Mouse (Mus musculus) liver, embryonic 13.5 days (tissue): ENCODE measurements around the gene Cdiptos. TPM values are rescaled to one million over a fixed set of nuclear protein-coding genes. Genes with fewer than 3 reads are reported as not detected.
A peak's percentile ranks its signal among the peaks of the same experiment; 100 is the strongest.

Experiments
- ATAC-seq: fragments of 200-750 bp; cut with Nextera tagmentation; 2 replicates; pipeline ENCODE4 v1.8.0; 2017; ENCODE audit warnings: low read depth, mild to moderate bottlenecking, moderate number of reproducible peaks, moderate library complexity
- DNase-seq: peaks from one replicate; pipeline ENCODE4 v3.0.0; 2022
- H3K27ac ChIP-seq: fragments of 300-500 bp; sonication (generic); 2 replicates; pipeline ENCODE4 v1.5.1; 2015; ENCODE audit warnings: moderate library complexity, mild to moderate bottlenecking, inconsistent platforms
- H3K27me3 ChIP-seq: fragments of 300-500 bp; sonication (generic); 2 replicates; pipeline ENCODE4 v1.6.1; 2015; ENCODE audit warnings: mild to moderate bottlenecking, inconsistent platforms
- H3K36me3 ChIP-seq: fragments of 300-500 bp; sonication (generic); 2 replicates; pipeline ENCODE4 v1.6.1; 2015; ENCODE audit warnings: mild to moderate bottlenecking, inconsistent platforms
- H3K4me1 ChIP-seq: fragments of 300-500 bp; sonication (generic); replicated peaks from 2 replicates; pipeline ENCODE4 v1.6.1; 2015; ENCODE audit warnings: inconsistent platforms
- H3K4me2 ChIP-seq: fragments of 300-500 bp; sonication (generic); 2 replicates; pipeline ENCODE4 v1.6.1; 2015; ENCODE audit warnings: inconsistent platforms, mild to moderate bottlenecking, moderate library complexity
- H3K4me3 ChIP-seq: fragments of 300-500 bp; sonication (generic); replicated peaks from 2 replicates; pipeline ENCODE4 v1.5.1; 2015; ENCODE audit warnings: mild to moderate bottlenecking, inconsistent platforms
- H3K9ac ChIP-seq: fragments of 300-500 bp; sonication (generic); 2 replicates; pipeline ENCODE4 v1.6.1; 2015; ENCODE audit warnings: mild to moderate bottlenecking, inconsistent platforms
- H3K9me3 ChIP-seq: fragments of 300-500 bp; sonication (generic); replicated peaks from 2 replicates; pipeline ENCODE4 v1.6.1; 2016; ENCODE audit warnings: inconsistent platforms
- WGBS: fragments of 180-500 bp; shearing (Covaris S2); methylation state at CpG from one replicate; pipeline ENCODE4 v1.1.7; 2015; ENCODE audit not compliant: insufficient replicate concordance; 5-methylcytosine and 5-hydroxymethylcytosine counted together
- polyA plus RNA-seq: library from polyadenylated mRNA; unstranded; fragments of >200 nt; fragmentation: Nextera tagmentation; extraction: Ambion mirVana; gene quantifications from 2 replicates; pipeline ENCODE4 v1.2.1, GENCODE M21; 2015

Gene Cdiptos
- polyA plus RNA-seq, 1 experiment from 2014 or later = 0.65 TPM

DNA sequence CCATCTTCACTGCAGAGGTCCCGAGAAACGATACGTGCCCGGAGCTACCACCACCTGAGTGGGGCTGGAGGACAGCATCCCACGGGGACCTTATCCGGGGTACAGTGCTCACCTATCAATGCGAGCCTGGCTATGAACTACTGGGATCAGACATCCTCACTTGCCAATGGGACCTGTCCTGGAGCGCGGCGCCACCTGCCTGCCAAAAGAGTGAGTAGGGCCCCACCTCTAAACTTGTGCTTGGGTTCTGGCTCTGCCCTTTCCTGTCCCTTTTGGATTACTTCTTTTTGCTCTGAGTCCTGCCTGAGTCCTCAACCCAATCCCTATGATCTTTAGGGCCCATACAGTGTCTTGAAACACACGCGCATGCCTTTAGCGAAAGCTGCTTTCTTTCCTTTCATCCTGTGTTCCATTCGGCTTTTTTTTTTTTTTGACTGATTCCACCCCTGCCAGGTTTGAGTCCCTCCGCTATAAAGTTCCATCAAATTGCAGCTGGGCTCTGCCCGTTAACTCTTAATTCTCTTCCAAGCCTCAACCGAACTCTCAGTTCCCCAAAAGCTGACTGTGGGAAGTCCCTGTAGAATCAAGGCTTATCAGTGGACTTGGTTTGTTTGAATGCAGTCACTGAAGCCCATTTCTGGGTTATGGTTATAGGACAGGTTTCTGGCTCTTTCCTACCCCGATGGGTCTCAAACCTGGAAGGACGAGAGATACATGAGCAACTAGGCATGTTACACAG lies 12.2 kb downstream of the Cdiptos start:
- Histone ChIP-seq H3K4me3 (no peak overlapping the region), H3K9me3 (no peaks in the 10 kb centered on the region), H3K9ac (no peak overlapping the region), H3K27ac (no peak overlapping the region), H3K4me2 (no peak overlapping the region), H3K27me3 (peaks cover 21% of the 10 kb centered on the region), H3K36me3 (no peaks in the 10 kb centered on the region), H3K4me1 (no peaks in the 10 kb centered on the region)
- no peak for ATAC-seq
- no peak for DNase-seq
- WGBS = 37% methylated on average over 19 of the region's 19 CpGs

- Histone ChIP-seq H3K4me1 (no peaks in the 10 kb centered on the region), H3K27me3 (peaks cover 21% of the 10 kb centered on the region), H3K9ac (no peak overlapping the region), H3K9me3 (no peaks in the 10 kb centered on the region), H3K36me3 (no peaks in the 10 kb centered on the region), H3K4me2 (no peak overlapping the region), H3K4me3 (no peak overlapping the region), H3K27ac (no peak overlapping the region)
- DNase-seq (no peak), ATAC-seq (no peak)
- 71% methylated on average over 4 of the region's 4 CpGs for WGBS
Measured at GRCm38 (mm10) chr7:126961965-126962364, 13.9 kb downstream of the Cdiptos start.

GRCm38 (mm10) chr7:126961095-126961494 lies 14.8 kb downstream of the Cdiptos start:
- no peaks in the 10 kb centered on the region for H3K9me3 ChIP-seq
- DNase-seq (no peak), ATAC-seq (no peak)
- H3K27me3 ChIP-seq = peaks cover 21% of the 10 kb centered on the region
- WGBS = 75% methylated on average over 5 of the region's 5 CpGs
- H3K4me1 ChIP-seq = no peaks in the 10 kb centered on the region
- H3K9ac ChIP-seq = no peak overlapping the region
- no peaks in the 10 kb centered on the region for H3K36me3 ChIP-seq
- H3K27ac ChIP-seq = no peak overlapping the region
- no peak overlapping the region for H3K4me3 ChIP-seq
- H3K4me2 ChIP-seq = no peak overlapping the region

DNA sequence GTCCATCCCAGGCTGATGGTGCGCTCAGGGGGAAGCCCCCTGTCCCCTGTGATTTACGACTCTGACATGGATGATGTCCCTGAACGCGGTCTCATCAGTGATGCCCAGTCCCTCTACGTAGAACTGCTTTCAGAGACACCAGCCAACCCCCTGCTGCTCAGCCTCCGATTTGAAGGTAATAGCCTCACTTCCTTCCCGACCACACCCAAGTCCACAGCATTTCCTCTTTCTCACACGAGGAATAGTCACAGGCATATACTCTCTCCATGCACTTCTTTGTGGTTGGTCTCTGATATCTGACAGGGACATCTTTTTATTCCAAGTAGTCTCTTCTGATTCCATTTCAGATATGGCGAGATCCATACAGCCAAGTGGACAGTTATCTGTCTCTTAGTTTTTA lies 16.1 kb downstream of the Cdiptos start:
- DNase-seq (no peak), ATAC-seq (no peak)
- H3K27me3 ChIP-seq = peaks cover 21% of the 10 kb centered on the region
- WGBS = 37% methylated on average over 9 of the region's 9 CpGs
- H3K9me3 ChIP-seq = no peaks in the 10 kb centered on the region
- H3K36me3 ChIP-seq = no peaks in the 10 kb centered on the region
- H3K4me3 ChIP-seq = no peak overlapping the region
- H3K4me1 ChIP-seq = no peaks in the 10 kb centered on the region
- no peak overlapping the region for H3K27ac ChIP-seq
- no peak overlapping the region for H3K4me2 ChIP-seq
- no peak overlapping the region for H3K9ac ChIP-seq

DNA sequence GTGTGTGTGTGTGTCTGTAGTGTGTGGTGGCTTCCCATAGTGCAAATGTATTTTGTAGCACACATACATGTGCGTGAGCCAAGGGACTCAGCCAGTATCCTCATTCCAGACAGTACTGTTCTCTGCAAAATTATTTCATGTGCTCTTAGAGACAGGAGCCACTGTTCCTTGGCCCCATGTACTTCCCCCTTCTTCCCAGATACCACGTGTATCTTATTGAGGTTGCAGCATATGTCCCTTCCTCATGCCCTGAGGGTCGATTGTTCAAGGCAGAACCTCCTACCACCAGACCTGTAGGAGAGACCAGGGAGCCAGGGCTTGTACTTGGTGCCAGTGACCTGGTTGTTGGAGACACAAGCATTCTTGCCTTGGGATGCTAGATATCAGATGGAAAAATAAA lies 20.8 kb downstream of the Cdiptos start:
- Histone ChIP-seq H3K4me2 (no peak overlapping the region), H3K4me1 (peaks cover 11% of the 10 kb centered on the region), H3K27me3 (peaks cover 38% of the 10 kb centered on the region), H3K27ac (no peak overlapping the region), H3K9ac (no peak overlapping the region), H3K36me3 (no peaks in the 10 kb centered on the region), H3K4me3 (no peak overlapping the region), H3K9me3 (no peaks in the 10 kb centered on the region)
- WGBS = 38% methylated on average over 3 of the region's 3 CpGs
- no peak for ATAC-seq
- no peak for DNase-seq

GRCm38 (mm10) chr7:126952646-126953045 lies 23.3 kb downstream of the Cdiptos start:
- H3K9ac ChIP-seq = no peak overlapping the region
- H3K9me3 ChIP-seq = no peaks in the 10 kb centered on the region
- DNase-seq (no peak), ATAC-seq (no peak)
- H3K27ac ChIP-seq = no peak overlapping the region
- H3K4me1 ChIP-seq = peaks cover 20% of the 10 kb centered on the region
- no peak overlapping the region for H3K4me2 ChIP-seq
- H3K27me3 ChIP-seq = peaks cover 55% of the 10 kb centered on the region
- H3K36me3 ChIP-seq = no peaks in the 10 kb centered on the region
- no peak overlapping the region for H3K4me3 ChIP-seq
- WGBS = under 1% methylated on average over 8 of the region's 8 CpGs

DNA sequence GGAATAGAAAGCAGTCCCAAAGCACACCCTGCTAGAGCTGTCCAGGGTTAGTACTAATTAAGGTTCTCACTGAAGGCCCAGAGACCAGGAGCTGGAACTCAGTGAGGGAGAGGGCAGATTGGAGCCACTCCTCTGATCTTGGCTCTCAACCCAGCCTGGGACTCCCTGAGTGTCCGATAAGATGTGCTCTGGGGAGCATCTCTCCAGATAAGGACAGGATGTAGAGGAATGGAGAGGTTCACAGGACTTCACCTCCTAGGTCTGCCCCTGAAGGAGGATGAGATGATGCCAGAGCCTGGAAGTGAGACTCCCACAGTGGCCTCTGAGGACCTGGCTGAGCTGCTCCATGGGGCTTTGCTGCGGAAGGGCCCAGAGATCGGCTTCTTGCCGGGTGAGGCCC lies 24.2 kb downstream of the Cdiptos start:
- DNase-seq = no peak
- Histone ChIP-seq H3K9ac (no peak overlapping the region), H3K27ac (no peak overlapping the region), H3K9me3 (no peaks in the 10 kb centered on the region), H3K27me3 (peaks cover 55% of the 10 kb centered on the region), H3K4me1 (peaks cover 20% of the 10 kb centered on the region), H3K36me3 (0 out of 2 replicates have a peak, but pooled peaks cover 3% of the 10 kb centered on the region), H3K4me2 (no peak overlapping the region), H3K4me3 (no peak overlapping the region)
- no peak for ATAC-seq
- WGBS = 19% methylated on average over 4 of the region's 4 CpGs

GRCm38 (mm10) chr7:126950647-126951615 lies 25.0 kb downstream of the Cdiptos start:
- WGBS = 8% methylated on average over 26 of the region's 26 CpGs
- peak overlapping the region; percentile 83; the same call in 1 of the 2 replicates for H3K4me2 ChIP-seq
- 0 out of 2 replicates have a peak overlapping the region, but pooled peaks have one; percentile 6 for H3K4me3 ChIP-seq
- 0 out of 2 replicates have a peak, but pooled peaks cover 3% of the 10 kb centered on the region for H3K36me3 ChIP-seq
- H3K27me3 ChIP-seq = peaks cover 55% of the 10 kb centered on the region
- peaks cover 20% of the 10 kb centered on the region for H3K4me1 ChIP-seq
- H3K9me3 ChIP-seq = no peaks in the 10 kb centered on the region
- H3K27ac ChIP-seq = no peak overlapping the region
- H3K9ac ChIP-seq = no peak overlapping the region
- DNase-seq (no peak), ATAC-seq (no peak)

- Histone ChIP-seq H3K9ac (peak within 1 kb of the TSS; percentile 41; the same call in 1 of the 2 replicates), H3K27ac (no peak within 1 kb of the TSS), H3K4me2 (peak within 1 kb of the TSS; percentile 83), H3K4me3 (peak within 1 kb of the TSS; percentile 49), H3K9me3 (no peaks in the 10 kb centered on the region), H3K4me1 (peaks cover 20% of the 10 kb centered on the region), H3K27me3 (peaks cover 55% of the 10 kb centered on the region), H3K36me3 (peaks cover 6% of the 10 kb centered on the region; the same call in 1 of the 2 replicates)
- DNase-seq (peak; percentile 86), ATAC-seq (peak; percentile 80)
- WGBS = 2% methylated on average over 41 of the region's 42 CpGs
Measured at GRCm38 (mm10) chr7:126949793-126950646, 25.9 kb downstream of the Cdiptos start, which contains the start of gene Sez6l2. Gene Sez6l2, plus strand, starts transcription at chr7:126950563.

DNA sequence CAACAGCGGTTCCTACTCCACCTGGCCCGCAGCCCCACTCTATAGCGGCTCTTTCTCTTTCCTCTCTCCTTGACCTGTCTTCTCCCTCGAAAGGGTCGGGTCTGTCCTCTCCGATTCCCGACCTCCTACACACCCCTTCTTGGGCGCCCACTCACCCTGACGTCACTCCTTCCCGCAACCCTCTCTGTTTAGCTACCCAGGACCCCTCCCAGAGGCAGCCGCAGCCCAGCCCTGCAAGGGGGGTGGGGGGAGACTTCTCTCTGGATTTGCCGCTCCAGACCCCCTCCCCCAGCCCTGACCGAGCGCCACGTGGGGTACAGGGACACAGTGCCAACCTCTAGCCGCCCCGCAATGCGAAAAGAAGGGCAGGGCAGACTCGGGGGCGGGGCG lies 26.5 kb downstream of the Cdiptos start, which contains the start of gene Asphd1:
Gene Asphd1, minus strand, starts transcription at position 180 of the 390 bp plus-strand sequence.
- H3K4me1 ChIP-seq = peaks cover 20% of the 10 kb centered on the region
- no peak within 1 kb of the TSS for H3K27ac ChIP-seq
- no peaks in the 10 kb centered on the region for H3K9me3 ChIP-seq
- WGBS = 3% methylated on average over 21 of the region's 21 CpGs
- H3K4me2 ChIP-seq = peak within 1 kb of the TSS; percentile 83
- peaks cover 11% of the 10 kb centered on the region; the same call in 1 of the 2 replicates for H3K36me3 ChIP-seq
- H3K9ac ChIP-seq = peak within 1 kb of the TSS; percentile 41; the same call in 1 of the 2 replicates
- DNase-seq (no peak), ATAC-seq (0 out of 2 replicates have a peak, but pooled peaks have one; percentile 6)
- H3K27me3 ChIP-seq = peaks cover 55% of the 10 kb centered on the region
- H3K4me3 ChIP-seq = peak within 1 kb of the TSS; percentile 49
